Mouse (Mus musculus) ovary, postnatal 36 days (tissue): Measurements from ENCODE around the gene Dusp22.

Source experiments
- DNase-seq: peaks from one replicate; pipeline ENCODE4 v3.0.0; 2022; ENCODE audit warnings: low spot score, mixed read lengths

Dusp22 gene

DNA sequence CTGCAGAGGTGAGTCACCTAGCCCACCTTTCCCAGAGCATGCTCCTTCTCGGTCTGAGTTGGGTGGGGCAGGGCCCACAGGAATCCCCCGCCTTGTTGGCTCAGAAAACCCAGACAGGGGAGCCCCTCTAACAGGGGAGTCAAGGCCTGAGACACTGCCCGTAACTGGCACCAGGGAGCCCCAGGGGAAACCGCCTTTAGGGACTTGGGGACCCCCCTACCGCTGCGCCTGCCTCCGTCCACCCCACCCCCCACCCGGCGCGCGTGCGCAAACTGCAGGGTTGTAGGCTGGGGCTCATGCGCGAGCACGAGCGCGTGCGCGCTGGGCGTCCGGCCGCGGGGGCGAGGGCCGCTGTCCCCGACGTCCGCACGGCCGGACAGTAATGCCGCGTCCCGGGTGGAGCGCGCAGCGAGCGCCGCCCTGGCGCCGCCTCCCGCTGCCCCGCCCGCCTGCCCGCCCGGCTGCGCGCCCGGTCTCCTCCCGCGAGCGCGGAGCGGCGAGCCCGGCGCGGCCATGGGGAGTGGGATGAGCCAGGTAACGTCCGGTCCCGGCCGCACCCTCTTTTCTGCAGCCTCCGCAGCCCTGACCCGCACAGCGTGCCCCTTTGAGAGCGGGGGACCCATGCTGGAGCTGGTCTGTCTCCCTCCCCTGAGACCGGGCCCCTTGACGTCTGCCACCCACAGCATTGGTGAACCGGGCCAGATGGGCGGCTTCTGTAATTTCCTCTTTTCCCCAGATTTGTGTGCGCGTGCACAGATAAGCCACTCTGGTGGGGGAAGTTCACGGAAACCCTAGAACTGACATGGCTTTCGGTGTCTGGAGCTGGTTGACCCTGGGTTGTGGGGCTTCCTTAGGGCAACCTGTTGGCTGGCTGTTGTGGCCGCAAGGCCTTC is at the start of gene Dusp22:
Gene Dusp22, plus strand, starts transcription at position 387 of the 893 bp plus-strand sequence.
- peak; percentile 91 for DNase-seq

DNA sequence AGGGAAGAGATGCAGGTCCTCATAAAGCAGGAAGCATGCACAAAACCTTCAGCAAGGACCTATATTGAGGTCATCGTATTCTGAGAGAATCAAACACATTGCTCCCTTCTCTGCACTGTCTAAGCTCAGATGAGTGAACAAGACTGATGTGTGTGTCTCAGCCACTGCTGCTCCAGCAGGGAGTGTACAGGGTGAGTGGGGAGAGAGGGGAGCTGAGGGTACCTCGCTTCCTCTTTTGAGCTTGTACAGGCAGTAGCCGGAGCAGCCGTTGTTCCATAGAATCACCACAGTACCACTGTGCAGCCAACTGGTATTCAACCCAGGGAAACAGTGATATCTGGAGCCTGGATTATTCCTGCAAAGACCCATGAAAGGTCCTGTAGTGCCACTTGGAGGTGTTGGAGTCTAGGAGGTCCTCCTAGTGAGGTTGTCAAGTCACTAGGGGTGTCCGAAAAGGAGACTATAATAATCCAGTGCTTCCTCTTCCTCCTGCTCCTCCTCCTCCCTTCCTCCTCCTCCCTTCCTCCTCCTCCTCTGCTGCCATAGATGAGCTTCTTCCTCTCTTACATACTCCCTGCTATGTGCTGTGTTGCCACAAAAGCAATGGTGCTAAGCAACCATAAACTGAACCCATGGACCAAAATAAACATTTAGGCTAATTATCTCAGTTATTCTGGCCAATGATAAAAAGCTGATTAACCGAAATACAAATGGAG is 47.6 kb upstream of the Dusp22 start:
- DNase-seq: no peak

DNA sequence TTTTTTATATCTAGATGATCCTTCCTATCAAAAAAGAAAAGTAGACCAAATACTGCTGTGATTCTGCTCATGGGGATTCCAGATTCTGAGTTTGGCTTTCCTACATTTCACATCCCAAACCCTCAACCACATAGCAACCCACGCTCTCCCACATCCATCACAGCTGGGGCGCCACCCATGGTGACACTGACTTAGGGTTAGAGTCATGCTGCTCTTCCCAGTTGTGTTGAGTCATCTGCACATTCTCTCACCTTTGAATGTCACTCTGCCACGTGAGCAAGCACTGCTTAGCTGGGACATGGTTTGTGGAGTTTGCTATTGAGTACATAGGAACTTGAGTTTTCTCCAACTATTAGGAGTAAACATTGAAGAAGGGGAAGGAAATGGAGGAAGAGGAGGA is 40.1 kb upstream of the Dusp22 start:
- DNase-seq: no peak

DNA sequence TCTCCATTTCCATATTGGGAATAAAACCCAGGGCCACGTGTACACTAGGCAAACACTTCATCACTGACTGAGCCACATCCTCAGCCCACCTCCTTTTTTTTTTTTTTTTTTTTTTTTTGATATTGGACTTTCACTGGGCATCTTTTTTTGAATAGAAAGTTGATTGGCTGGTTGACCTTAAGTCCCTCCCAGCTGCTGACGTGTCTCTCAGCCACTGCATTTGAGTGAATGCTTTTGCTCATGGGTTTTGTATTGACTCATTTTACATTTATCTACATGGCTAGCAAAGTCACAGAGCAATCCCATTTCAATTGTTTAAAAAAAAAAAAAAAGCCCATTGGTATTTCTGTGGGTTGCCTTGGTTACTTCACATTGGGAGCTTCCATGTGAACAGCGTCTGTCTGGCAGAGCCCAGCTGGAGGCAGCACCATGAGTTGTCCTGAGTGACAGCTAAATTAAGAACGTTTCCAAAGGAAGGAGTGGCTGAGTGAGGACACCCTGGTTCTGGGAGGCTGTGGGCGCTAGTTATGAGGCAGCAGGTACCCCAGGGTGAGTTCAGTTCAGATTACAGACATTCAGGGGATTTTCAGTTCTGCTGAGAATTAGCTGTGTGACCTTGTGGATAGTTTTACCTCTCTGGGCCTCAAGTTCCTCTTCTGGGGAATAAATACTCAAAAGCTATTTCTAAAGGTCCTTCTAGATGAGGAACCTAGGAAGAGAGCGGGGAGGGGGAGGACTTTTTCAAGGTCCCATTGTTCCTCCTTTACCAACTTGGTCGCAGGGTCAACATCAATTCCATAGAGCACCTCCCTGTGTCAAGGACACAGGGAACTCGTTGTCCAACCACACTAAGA is 31.4 kb upstream of the Dusp22 start:
- DNase-seq: no peak

DNA sequence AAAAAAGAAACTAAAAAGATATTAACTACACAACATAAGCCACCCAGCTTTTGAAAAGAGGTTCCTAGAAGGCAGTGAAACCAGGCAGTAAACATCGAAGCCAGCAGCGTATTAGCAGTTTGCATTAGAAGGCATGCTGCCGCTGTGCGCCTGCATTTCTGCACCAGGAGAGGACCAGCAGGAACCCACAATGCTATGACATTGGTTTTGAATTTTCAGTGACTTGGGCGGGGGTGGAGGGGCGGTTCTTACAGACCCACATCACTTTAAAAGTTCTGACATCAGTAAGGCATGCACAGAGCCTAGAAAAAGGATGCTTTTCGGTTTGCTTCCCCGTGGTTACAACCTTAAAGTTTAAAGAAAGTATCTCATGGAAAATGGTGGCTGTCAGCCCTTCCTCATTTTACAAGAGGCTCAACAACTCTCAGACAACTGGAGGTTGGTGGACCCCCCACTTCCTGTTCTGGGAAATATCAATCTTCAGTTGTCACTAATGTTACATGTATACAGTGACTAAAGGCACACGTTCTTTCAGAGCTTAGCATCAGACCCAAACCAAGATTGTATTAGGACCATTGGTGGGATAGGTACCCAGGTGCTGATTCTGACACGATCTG is 29.9 kb upstream of the Dusp22 start:
- no peak for DNase-seq

DNA sequence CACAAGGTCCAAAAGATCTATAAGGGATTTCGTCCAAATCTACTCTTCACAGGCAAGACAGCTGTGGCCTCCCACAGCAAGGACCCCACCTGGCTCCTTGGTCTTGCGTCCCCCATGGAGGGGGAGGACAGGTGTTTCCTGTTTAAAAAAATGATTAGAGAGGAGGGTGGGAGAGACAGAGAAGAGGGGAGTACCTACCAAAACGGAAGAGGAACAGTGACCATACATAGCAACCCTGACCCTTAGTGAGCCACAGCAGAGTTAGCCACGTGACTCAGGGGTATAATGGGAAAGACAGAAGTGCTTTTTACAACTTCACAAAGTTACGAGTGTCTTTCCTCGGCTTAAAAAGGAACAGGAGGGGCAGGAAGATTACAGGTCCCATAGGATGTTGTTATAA is 26.8 kb upstream of the Dusp22 start:
- no peak for DNase-seq

DNA sequence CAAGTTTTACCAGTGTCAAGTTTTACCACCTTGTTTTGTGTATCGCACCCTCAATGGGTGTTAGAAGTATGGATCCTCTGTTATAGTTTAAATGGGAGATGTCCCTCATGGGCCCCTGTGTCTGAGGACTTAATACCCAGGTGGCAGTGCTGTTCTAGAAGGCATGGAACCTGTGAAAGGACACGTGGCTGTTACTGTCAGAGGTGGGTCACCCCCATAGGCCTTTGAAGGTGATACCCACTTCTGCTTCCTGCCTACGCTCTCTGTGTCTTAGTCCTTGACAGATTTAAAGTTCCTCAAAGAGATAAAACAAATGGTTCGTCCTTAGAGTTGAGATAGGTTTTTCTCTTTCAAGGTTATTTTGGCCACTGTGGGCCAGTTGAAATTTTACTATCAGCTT is 23.3 kb upstream of the Dusp22 start:
- no peak for DNase-seq

DNA sequence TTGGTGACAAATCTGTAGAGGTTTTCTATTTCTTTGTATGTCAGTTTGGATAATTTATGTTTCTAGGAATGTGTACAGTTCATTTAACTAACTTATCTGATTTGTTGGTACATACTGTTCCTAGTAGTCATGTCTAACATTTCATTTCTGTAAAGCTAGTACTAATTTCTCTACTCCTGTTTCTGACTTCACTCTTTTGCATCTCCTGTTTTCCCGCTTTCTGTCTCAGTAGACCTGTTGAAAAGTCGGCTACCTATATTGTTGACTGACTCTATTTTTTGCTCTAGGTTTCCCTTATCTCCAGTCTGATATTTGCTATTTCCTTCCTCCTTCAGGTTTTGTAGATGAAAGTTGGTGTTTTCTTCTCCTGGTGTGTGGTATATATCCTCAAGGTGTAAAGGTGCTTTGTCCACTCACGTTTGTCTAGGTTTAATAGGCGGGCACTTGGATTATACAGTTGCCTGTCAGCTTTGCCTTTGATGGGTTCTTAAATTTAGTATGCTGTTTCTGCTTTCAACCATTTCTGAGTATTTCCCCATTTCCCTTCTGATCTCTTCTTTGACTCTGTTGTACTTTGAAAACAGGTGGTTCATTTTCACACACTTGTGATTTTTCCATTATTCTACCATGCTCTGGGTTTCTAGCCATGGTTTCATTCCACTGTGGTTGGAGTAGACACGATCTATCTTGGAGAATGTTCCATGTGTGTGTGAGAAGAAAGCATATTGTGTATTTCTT is 21.3 kb upstream of the Dusp22 start:
- DNase-seq: no peak

DNA sequence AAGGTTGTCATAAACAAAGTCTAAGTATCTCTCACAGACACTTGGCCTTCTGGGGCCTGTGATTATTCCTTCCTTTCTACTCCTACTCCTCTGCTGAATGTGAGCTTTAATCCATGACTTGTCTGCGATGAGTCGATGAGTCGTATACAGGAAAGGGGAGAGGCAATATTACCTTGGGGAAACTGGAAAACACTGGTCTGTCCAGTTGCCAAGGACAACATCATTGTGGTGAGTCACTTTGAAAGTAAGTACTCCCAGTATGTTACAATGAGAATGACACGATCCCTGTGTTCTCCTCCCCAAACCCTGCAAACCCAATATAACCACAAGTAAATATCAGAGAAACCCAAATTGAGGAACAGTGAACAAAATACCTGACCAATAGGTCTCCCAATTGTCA is 17.7 kb upstream of the Dusp22 start:
- DNase-seq: no peak

DNA sequence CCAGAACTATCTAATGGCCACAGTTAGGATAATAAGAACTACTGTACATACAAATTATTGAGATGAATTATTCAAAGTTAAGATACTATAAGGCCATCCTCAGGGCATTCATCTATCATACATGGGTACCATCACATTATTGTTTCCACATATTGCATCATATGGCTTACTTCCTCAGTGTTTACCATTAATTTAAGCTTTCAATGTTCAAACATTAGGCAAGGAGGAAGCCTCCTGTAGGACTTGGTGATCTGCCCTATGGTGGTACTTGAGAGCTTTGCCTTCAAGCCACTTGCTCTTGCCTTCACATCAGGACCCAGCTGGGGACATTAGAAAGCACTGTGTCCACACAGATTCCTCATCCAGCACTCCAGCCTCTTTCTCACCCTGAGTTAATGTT is 11.3 kb upstream of the Dusp22 start:
- no peak for DNase-seq

DNA sequence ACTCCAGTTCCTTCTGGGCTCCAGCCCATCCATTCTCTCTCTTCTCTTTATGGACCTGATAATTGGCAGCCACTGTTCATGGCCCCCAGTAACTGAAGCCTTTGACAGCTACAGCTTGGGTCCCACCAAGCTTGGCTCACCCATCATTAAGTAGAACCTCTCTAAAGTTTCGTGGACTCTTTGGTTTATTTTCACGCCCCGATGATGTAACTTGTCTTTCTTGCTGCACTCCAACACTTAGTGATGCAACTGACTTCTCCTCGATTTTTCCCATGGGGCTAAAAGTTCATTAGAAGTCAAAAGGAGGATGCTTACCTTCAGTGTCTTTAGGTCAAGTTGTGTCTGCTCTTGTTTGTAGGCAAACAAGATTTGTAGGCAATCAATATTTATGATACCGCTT is 10.6 kb upstream of the Dusp22 start:
- no peak for DNase-seq

DNA sequence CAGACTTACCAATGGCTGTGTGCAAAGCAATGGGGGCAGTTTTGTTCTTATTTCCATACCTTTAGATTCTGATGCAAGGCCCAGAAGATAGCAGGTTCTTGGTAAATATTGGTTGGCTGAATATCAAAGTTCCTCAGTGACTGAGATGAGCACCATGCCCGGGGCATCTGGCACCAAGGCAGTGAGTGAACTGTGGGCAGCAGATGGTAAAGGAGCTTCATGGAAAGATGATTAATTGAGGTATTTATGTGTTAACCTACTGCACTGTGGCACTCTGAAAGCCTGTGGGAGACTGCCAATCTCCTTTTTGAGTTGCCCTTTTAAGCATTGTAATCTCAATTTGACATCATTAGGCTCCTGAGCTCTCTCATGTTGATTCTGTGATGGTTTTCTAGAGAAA is 9.1 kb upstream of the Dusp22 start:
- no peak for DNase-seq

DNA sequence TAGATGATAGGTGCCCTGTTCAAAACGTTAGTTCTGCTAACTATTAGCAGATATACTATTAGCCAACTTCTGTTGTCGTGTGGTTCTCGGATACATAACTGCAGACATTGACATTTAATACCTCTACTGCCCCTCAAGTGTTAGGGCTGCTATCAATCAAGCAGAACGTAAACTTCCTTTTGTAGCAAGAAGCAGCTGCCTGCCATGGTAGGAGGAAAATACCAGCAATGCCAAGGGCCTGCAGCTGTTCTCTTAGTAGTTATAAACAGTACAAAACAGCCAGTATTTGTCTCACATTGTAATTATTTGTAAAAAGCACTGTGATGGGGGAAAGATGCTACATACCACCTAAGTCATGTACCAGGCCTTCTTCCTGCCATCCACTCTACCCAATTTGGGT is 6.7 kb upstream of the Dusp22 start:
- DNase-seq: no peak

DNA sequence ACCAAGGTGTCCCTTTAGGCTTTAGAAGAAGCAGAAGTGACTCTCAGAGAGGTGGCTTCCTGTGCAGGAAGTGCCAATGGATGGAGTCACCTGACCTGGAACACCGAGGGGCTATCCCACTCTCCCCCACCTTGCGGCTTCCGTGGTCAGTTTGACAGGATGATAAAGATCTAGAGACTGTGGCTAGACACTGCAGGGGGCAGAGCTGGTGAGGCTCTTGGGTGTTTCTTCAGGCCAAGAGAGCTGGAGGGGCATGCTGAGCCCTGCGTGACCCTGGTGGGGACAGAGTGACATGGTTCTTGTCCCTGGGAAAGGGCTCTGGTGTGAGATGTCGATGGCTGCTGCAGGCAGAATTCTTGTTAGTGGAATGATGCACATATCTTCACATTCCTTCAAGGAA is 5.3 kb upstream of the Dusp22 start:
- DNase-seq: no peak

DNA sequence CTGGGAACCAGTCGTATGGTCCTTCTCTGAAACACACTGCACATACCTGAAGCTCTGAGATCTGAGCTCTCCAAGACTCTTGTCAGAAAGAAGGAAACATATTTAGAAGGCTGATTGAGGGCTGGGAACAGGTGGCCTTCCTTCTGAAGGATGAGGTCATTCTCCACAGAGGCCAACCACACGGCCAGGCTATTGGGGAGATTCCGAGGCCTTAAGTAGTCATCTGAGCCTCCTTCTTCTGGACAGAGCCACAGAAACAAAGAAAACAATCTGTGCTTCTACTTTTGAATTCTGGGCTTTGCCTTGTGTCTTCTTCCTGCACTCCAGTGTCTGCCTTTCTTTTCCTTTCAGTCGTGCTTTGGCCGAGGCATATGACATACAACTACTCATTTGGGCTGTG is 2.9 kb upstream of the Dusp22 start:
- DNase-seq: no peak

DNA sequence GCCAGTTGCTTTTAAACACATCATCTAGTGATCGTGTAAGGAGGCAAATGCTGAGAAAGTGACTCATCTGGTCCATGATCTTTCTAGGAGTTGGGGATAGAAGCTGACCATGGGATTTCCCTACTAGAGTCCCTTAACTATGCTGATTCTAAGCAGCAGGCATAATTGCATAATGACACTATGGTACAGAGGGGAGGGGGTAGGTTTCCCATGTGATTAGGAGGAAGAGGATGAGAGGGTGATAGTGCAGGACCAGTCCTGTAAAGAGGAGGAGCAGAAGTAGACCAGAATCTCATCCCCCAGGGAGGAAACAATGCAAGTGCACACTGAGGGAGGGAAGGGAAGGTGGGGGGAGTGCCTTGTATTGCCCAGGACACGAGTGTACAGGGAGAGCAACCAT is 2.0 kb upstream of the Dusp22 start:
- no peak for DNase-seq

DNA sequence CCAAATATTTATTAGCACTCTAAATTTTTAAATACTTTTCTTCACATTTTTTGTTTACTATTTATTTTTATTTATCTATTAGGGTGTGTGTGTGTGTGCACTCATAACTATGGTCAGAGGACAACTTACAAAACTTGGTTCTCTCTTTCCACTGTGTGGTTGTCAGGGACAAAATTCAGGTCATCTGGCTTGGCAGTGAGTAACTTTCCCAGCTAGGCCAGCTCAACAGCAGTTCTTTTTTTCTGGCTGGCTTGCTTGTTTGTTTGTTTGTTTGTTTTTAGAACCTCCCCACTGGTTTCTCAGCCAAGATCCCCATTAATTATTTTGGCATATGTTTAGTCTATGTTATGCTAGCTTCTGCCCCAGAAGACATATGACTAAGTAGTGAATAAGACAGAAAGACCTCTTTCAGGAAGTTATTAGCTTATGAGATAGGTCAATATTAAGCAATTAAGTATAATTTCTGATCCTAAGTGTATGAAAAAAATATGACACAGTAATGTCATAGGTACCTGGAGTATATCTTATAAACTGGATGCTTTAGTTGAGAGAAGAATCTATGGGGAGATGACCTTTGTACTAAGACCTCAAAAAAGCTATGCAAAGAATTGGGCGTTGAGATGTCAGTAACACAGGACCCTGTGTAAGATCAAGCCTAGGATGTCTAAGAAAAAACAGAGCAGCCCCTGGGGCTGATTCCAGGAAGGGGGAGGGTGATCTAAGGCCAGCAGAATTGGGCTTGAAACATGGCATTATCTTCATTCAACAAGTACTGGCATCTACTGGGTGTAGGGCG is 1.4 kb upstream of the Dusp22 start:
- no peak for DNase-seq

DNA sequence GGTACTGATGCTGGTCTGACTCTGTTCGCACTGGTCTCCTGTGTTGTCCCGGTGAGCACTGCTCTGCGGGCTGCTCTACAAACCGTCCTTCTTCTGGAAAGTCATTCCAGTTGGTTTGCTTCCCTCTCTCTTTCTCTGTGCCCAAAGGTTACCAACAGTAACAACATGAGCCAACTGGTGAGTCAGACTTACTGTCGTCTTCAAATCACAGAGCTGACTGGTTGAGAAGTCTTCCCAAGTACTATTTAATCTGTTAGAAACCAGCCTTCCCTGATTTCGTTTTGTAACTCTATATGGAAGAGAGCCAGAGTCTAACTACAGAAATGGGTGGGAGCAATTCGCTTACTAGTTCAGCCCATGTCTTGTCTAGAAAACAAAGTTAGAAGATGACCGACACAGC is 5.5 kb downstream of the Dusp22 start:
- no peak for DNase-seq

DNA sequence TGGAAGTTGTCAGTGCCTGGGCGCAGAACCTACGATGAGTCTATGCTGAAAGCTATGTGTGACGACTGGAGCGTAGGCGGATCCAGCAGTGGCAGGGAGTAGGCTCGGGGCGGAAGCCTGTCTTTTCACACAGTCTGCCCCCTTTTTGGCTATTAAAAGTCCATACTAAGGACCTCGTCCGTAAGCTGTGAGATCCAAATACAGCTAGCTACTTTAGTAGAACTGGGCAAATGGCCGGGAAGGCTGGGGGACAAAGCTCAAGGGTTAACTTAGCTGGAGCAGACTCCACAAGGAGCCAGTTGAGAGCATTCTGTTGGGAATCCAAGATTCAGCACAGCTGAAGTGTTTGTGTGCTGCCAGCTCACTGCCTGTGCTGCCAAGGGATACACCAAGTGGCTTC is 6.7 kb downstream of the Dusp22 start:
- no peak for DNase-seq

DNA sequence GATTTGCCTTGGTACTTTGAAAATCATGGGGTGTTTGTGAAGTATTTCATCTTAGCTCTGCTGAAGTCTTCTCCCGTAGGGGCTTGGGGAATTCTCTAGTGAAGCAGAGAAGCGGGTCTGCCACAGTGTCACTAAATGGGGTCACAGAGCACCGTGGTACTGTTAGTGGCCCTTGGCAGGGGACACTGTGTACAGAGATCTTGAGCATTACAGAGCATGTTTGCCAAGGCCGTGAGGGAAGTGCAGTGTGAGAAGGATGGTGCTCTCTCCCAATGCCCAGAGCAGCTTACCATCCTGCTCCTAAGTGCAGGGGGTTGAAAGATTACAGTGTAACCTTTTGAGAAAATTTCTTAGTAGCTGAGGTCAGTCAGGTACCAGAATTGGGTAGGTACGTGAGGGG is 8.5 kb downstream of the Dusp22 start:
- DNase-seq: no peak

DNA sequence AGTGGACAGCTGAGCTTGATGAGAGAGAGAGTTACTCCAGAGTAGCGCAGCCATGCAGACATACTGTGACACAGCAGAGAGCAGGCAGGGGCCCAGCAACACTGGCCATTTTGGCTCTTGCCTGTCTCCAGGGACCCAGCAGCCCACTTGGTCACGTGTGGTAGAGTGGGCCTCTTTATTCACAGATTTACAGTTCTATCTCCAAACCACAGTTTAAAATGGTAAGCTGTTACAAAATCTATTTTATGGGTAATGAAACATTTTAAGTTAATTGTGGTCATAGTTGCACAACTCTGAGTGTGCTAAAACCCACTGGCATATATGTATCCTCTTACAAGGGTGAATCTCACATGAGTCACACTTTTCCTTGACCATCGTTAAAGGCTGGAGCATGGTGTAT is 9.5 kb downstream of the Dusp22 start:
- DNase-seq: no peak
